Mouse (Mus musculus): Measurements from ENCODE around the gene Gm49353. TPM values are rescaled to one million over a fixed set of nuclear protein-coding genes. Genes with fewer than 3 reads are reported as not detected.

Gene Gm49353
- total RNA-seq (2021), result under 1 TPM in 1 of 2 experiments, not detected in 1; 0.52 TPM
- long read RNA-seq, experiment 1, result 0 reads
- long read RNA-seq, experiment 2, result 0 reads

DNA sequence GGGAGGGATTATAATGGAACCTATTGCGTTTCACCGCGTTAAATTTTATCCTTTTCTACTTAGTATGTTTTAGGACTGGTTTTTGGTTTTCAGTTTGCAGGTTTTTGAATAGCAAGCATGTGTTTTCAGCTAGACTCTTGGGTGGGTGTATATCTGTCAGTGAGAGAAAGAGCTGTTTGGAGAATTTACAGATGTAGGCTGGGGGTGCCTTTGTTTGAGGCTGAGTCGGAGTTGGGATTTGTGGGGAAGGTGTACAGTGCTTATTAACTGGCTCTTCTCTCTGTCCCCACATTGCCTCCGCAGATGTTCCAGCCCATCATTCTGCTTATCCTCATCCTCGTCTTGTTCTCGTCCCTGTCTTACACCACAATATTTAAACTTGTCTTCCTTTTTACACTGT, at the start of gene Gm49353:
Gene Gm49353 (plus strand): TSS at position 313 of the 400 bp plus-strand sequence.
- DNase-seq, result no peak

DNA sequence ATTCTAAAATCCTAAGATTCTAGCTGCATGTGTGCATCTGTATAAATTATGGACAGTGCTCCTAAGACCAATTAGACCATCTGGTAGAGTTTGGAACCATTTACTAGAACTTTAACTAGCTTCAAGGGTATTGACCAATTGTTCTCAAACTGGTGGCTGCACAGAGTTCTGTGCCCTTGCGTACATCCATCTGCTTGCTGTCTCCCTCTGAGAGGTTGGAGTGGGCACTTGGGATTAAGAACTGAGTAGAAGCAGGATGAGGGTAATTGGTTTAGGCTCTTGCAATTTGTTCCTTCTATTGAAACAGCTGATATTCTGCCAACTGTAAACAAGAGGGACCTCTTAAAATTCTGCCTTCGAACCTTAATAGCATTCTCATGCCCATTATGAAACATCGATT, 43.5 kb upstream of the Gm49353 start:
- DNase-seq, result no peak

DNA sequence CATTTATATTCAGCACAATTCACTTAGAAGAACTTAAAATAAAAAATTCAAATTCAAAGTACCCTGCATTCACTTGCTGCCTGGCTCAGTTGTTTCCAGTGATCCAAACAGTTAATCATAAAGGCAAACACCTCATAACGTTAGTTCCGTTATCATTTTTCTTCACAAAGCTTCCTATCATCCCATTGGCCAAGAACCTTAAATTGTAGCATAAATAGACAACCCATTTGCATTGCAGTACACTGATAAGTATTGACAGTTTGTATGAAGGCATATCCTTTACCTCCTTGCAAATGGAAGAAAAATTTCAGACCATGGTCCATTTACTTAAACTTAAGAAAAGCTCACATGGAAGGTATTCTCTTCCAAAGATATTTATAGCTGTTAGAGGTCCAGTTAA, 37.1 kb upstream of the Gm49353 start:
- DNase-seq, result no peak

DNA sequence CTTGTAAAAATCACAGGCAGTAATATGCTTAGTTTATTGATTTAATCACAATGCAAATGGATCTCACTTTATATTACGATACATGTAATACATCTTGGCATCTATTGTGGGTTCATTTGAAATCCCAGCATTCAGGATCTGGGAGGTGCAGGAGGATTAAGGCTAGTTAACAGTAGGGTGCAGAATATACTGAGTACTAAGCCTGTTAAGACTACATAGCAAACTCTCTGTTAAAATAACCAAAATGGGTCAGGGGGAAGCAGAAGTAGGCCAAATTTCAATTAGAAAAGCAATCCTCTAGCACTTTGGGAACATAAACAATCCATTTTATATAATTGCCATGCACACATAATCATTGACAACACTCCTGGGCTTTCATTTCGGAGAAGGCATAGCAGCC, 25.0 kb upstream of the Gm49353 start:
- DNase-seq, result no peak

DNA sequence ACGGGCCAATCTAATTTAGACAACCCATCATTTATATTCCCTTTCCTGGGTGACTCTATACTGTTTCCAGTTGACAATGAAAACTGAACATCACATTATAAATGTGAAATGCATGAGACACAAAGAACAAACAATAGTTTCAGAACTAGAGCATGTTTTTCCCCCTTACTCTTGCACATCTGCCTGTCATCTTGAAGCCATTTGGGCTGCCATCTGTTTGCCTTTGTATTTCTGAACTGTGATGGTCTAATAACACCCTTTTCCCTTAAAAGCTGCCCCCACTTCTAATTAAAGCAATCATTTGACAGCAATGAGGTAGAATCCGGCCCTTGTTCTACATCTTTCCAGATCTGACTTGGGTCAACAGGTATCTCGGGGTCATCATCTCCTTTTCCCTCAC, 23.1 kb upstream of the Gm49353 start:
- DNase-seq, result no peak

DNA sequence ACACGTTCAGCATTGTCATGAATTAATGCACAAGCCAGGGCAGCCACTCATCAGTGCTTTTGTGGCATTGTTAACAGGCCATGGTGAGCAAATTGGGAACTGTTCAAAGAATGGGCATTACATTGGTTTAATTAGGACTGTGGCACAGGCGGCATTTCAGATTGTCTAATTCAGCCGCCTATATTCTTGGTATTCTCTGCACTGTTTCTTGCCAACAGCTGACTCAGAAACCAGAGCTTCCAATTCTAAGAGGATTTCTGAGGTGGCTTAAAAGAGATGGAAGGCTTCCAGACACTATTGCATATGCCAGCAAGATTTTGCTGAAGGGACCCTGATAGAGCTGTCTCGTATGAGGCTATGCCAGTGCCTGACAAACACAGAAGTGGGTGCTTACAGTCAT, 21.9 kb upstream of the Gm49353 start:
- no peak for DNase-seq

DNA sequence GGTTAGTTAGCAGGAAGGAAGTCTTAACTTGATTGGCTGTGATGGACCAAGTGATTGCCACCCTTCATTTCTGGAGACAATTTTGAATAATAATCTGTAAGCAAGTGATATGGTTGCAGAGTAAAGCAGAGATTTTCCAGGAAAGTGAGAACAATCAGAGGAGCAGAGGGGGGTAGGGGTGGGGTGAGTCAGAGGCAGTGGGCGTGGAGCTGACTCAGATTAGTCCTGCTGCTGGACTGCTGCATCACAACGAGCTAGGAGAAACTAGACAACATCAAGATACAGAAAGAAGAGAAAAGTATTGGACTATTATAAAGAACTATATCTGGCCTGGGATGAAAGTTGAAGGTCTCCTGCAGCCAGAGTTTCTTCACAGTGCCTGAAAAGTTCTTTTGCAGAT, 20.8 kb upstream of the Gm49353 start:
- no peak for DNase-seq

DNA sequence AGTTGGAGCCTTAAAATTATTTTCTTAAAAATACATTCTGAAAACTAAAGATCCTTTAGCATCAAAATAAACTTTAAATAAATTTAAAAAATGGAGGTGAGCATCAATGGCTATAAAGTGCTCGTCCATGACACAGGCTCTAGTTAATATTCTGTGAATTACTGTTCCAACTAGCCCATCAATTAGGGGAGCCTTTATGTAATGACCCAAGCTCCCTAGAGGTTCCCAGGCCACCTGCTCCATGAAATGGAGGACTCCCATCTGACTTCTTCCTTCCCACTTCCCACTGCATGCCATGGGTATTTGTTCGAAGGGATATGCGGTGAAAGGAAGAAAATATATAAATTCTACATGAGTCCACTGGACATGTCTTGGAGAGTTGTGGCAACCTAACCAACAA, 18.5 kb upstream of the Gm49353 start:
- no peak for DNase-seq

DNA sequence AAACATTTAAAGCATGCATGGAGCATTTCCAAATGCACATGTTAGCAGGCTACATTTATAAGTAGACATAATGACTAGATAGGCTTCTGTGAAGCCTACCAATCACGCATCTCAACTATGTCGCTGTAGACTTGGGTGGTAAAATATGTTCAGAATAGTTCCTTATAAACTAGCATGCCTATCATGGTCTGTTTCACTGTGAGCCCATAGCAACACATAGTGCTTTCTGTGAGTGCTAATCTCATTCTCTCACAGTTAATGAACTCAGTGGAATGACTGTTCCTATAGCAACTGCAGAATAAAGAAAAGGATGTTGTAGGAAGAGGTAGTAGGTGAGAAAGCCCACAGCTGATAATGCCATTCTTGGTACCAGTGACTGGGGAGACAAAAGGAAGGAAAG, 17.7 kb upstream of the Gm49353 start:
- no peak for DNase-seq

DNA sequence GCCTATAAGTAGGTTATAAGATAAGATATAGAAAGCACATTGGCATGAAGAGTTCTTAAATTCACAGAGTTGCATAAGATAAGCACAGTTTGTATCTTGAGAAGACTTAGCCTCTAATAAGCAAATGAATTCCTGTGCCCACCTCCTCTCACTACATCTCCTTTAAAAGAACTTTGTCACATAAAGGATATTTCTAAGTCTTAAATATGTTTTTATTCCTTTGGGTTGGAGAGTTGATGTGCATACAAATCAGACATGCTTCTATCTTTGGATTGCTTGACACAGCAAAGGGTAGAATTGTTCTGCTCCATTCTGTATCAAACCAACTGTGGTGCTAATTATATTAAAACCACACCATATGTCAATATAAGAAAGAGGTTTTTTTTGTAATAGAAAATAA, 5.0 kb upstream of the Gm49353 start:
- DNase-seq, result no peak

DNA sequence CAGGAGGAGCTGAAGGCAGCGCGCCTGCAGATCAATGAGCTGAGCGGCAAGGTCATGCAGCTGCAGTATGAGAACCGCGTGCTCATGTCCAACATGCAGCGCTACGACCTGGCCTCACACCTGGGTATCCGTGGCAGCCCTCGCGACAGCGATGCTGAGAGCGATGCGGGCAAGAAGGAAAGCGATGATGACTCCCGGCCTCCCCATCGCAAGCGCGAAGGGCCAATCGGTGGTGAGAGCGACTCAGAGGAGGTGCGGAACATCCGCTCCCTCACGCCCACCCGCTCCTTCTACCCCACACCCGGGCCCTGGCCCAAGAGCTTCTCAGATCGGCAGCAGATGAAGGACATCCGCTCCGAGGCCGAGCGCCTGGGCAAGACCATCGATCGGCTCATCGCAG, 1.9 kb upstream of the Gm49353 start:
- no peak for DNase-seq

DNA sequence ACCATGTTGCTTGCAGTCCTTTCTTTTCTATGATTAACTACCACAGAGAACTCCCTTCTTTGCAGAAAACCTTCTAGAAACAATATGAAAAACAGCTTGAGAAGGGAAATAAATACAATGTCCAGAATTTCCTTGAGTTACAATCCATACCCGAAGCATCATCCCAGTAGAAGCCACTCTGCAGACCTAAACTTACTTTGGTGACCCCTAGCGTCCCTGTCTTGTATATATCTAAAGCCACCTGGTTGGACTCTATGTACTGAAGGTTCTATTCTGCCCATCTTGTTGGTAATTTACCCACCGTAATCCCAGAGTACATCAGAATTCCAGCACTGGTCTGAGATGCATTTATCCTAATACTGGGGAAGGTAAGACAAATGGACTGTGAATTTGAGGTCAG, 1.1 kb downstream of the Gm49353 start:
- DNase-seq, result no peak

DNA sequence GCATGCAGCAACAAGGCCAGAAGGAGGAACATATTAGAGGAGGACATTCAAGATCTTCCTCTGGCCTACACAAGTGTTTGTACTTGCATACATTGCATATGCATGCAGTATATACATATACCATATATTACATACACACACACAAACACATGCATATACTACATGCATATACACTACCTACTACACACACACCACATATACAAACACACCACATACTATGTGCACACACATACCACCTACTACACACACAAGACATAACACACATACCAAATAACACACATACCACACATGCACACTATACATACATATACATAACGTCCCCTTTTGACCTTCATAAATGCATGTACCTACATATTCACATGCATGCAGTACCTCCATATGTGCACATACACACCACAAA, 1.9 kb downstream of the Gm49353 start:
- no peak for DNase-seq

DNA sequence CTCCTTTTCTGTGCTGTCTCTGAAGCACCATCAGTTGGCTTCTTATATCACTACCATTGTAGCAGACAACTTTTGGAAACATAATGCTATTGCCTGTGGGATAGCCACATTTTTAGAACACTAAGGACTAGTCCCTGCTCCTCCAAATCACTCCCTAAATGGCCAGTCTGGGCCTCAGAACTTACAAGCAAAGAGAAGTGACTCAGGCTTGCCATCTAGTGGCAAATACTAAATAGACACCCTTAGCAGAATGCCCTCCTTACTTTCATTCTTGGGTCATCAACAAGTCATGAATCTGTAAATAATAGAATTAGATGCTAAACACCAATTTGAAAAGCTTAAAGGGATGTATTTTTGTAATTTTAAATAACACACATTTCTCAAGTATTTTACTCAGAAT, 8.0 kb downstream of the Gm49353 start:
- no peak for DNase-seq

DNA sequence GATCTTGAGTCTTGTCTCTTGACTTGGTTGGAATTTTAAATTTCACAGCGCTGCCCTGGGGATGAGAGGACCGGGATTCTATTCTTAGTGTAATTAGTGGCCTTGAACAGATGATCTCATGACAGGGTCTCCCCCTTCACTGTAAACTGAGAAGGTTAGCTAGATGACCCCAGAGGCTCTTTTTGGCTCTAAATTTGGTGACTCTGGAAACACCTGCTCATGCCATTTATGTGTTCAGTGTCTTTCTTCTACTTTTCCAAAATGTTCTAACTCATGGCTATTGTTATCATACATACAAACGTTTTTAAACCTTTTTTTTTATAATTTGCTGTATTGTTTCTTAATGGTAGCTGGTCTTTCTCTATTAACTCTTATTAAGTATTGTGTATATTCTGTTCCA, 10.0 kb downstream of the Gm49353 start:
- no peak for DNase-seq

DNA sequence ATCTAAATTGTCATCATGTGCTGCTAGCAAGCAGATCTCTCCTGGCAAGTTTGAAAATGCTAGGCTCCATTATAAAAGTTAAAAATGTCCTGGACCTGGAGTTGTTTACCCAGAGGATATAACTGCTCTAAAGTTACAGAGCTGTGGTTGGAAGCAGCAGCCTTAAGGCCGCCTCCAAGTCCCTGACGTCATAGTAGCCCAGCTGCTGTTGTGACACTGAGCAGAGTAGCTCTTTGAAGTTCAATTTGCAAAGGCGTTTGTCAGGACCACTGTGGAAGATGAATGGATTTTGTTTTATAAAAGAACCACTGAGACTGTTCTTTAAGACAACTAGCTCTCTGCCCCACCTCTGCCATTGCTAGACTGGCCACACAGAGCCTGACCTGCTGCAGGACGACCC, 12.7 kb downstream of the Gm49353 start, which contains the start of gene 9330159F19Rik:
Gene 9330159F19Rik (plus strand): TSS at position 154 of the 400 bp plus-strand sequence.
- DNase-seq, result peak; percentile 26

DNA sequence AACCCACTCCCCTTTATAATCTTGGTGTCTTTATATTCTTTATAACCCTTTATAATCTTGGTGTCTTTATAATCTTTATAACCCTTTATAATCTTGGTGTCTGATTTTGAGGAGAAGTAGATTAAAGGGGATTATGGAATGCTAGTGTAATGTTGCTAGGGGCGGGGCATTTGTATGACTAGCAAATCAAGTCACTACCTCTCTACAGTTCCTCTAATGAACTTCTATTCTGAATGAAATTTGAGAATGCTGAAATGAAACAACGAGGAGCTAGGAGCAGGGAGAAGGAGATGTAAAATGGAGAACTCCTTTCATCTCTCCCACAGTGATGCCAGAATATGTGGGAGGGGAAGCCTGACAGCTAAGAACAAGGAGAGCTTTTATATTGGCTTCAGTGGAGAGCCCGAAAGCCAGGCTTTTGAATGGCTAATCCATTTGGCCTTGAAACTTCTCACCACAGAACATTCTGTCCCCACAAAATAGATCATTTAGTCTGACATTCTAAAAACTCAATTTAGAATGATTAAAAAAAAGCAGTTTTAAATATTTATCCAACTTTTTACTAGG, 14.9 kb downstream of the Gm49353 start:
- no peak for DNase-seq

DNA sequence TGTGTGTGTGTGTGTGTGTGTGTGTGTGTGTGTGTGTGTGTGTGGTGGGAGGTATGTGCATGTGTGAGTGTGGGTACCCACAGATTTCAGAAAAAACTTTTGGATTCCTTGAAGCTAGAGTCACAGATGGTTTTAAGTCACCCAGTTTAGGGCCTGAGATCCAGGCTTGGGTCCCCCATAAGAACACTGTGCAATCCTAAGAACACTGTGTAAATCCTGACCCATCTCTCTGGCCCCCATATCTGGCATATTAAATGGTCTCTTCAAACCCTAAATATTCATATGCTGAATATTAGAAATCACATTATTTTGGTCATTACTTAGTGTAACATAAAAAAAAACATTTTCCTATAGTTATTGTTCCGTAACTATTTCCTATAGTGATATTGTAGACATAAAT, 18.2 kb downstream of the Gm49353 start:
- DNase-seq, result no peak

DNA sequence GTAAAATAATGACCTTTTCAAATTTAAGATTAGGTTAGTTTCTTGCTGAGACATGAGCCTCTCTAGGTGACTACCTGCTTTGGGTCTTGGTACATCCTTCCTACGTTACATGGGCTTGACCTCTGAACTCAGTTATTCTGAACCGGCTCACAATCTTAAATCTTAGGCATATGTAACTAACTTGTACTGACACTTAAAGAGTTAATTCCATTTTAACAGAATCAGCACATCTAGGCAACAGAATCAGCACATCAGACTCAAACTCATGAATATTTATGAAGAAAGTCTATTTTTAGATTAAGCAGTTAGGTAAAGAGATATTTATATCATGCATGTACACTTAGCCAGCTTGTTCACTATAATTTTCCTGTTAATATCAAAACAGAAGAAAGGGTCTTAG, 18.7 kb downstream of the Gm49353 start:
- DNase-seq, result no peak

DNA sequence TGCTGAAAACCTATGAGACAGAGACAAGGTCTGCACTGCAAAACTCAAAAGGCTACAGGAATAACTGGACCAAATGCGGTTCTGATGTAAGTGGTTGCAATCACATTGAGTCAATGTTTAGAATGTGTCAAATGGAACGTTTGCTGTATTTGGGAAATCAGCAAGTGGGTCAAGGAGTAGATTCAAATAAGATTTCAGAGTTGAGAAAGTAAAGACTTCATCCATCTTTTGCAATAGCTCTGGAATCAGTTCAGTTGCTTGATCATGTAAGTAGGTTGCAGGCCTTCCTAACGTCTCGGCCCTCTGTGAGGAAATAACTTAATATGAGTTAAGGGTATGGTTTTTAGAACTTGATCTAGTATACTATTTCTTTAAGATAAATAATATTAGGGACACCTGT, 26.6 kb downstream of the Gm49353 start:
- no peak for DNase-seq

DNA sequence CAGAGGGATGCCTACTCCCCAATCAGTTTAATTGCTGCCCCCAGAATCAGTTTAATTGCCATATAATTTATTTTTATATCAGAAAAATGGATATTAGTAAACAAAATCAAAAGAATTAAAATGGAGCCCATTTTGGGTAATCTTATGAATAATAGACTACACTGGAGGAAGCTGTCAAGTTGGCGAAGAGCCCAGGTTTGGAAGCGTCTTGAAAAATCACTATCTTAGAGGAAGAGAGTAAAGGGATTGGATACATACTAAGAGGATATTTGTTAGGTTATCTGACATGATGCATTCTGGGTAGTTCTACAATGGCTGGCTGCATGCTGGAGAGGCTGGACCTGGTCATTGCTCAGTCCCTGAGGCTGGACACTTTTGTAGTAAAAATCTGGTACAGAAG, 32.5 kb downstream of the Gm49353 start:
- DNase-seq, result no peak
